Mouse (Mus musculus) A20 (cell line): Measurements from ENCODE around the gene 1500011B03Rik.
"Not testable (repeated sequence)": the region's sequence is repeated elsewhere in the genome, so short reads cannot be mapped to it uniquely, and the experiment has no call there.

ENCODE experiments used
- DNase-seq: peaks from one replicate; pipeline ENCODE4 v3.0.0-alpha.2; 2011; ENCODE audit warnings: low read depth, low spot score

1500011B03Rik gene

GRCm38 (mm10) chr5:114822796-114823688, at the start of gene 1500011B03Rik:
Gene 1500011B03Rik (minus strand): TSS chr5:114823468.
- peak; percentile 93 for DNase-seq

- no peak for DNase-seq
Measured at GRCm38 (mm10) chr5:114865279-114865678, 42.0 kb upstream of the 1500011B03Rik start.

GRCm38 (mm10) chr5:114864813-114865212, 41.5 kb upstream of the 1500011B03Rik start:
- peak; percentile 13 for DNase-seq

- no peak for DNase-seq
Measured at GRCm38 (mm10) chr5:114861730-114862129, 38.5 kb upstream of the 1500011B03Rik start.

GRCm38 (mm10) chr5:114859253-114859652, 36.0 kb upstream of the 1500011B03Rik start:
- DNase-seq, result peak; percentile 74

- DNase-seq, result no peak
Measured at GRCm38 (mm10) chr5:114858582-114858981, 35.3 kb upstream of the 1500011B03Rik start, which contains the start of gene Gm9936. Gene Gm9936 (minus strand): TSS chr5:114858682.

GRCm38 (mm10) chr5:114853364-114853763, 30.1 kb upstream of the 1500011B03Rik start, which contains the start of gene 4930519G04Rik:
Gene 4930519G04Rik (plus strand): TSS chr5:114853664.
- DNase-seq, result not testable (repeated sequence)

- DNase-seq, result no peak
Measured at GRCm38 (mm10) chr5:114851565-114852236, 28.4 kb upstream of the 1500011B03Rik start.

GRCm38 (mm10) chr5:114844371-114844770, 21.1 kb upstream of the 1500011B03Rik start:
- not testable (repeated sequence) for DNase-seq

GRCm38 (mm10) chr5:114842674-114843073, 19.4 kb upstream of the 1500011B03Rik start:
- DNase-seq, result no peak

GRCm38 (mm10) chr5:114842155-114842554, 18.9 kb upstream of the 1500011B03Rik start:
- DNase-seq, result not testable (repeated sequence)

GRCm38 (mm10) chr5:114840481-114840880, 17.2 kb upstream of the 1500011B03Rik start:
- not testable (repeated sequence) for DNase-seq

GRCm38 (mm10) chr5:114836886-114837285, 13.6 kb upstream of the 1500011B03Rik start:
- DNase-seq, result no peak

GRCm38 (mm10) chr5:114829740-114830139, 6.5 kb upstream of the 1500011B03Rik start:
- DNase-seq, result no peak

- no peak for DNase-seq
Measured at GRCm38 (mm10) chr5:114827427-114827826, 4.2 kb upstream of the 1500011B03Rik start.

- DNase-seq, result peak; percentile 99
Measured at GRCm38 (mm10) chr5:114825978-114826691, 2.9 kb upstream of the 1500011B03Rik start.

GRCm38 (mm10) chr5:114824197-114824596, 929 bp upstream of the 1500011B03Rik start:
- DNase-seq, result peak; percentile 88

GRCm38 (mm10) chr5:114818124-114818523, 5.1 kb downstream of the 1500011B03Rik start:
- no peak for DNase-seq

- no peak for DNase-seq
Measured at GRCm38 (mm10) chr5:114816599-114816998, 6.7 kb downstream of the 1500011B03Rik start.

- peak; percentile 88 for DNase-seq
Measured at GRCm38 (mm10) chr5:114813525-114814181, 9.6 kb downstream of the 1500011B03Rik start.

- DNase-seq, result no peak
Measured at GRCm38 (mm10) chr5:114809826-114810225, 13.4 kb downstream of the 1500011B03Rik start.
